Mouse (Mus musculus) brown adipose tissue, adult 24 weeks (tissue): ENCODE data around the gene Hspa1b. TPM values are rescaled to one million over a fixed set of nuclear protein-coding genes. Genes with fewer than 3 reads are reported as not detected.
A peak's percentile ranks its signal among the peaks of the same experiment; 100 is the strongest.

Experiments used
- H3K27ac ChIP-seq: fragments of 200-500 bp; replicated peaks from 2 replicates; pipeline ENCODE4 v1.5.1; 2012; ENCODE audit warnings: low read depth, mild to moderate bottlenecking, low read length
- H3K4me1 ChIP-seq: fragments of 200-500 bp; 2 replicates; pipeline ENCODE4 v1.6.1; 2012; ENCODE audit warnings: low read length, mixed read lengths; ENCODE audit not compliant: control insufficient read depth, insufficient read depth, insufficient read length
- H3K4me3 ChIP-seq: fragments of 200-500 bp; 2 replicates; pipeline ENCODE4 v1.5.1; 2012; ENCODE audit warnings: low read depth, mild to moderate bottlenecking, low read length, moderate library complexity; ENCODE audit not compliant: insufficient read depth
- polyA plus RNA-seq: library from polyadenylated mRNA; stranded (reverse); fragments of >200 nt; gene quantifications from 2 replicates; pipeline ENCODE4 v1.2.4, GENCODE M21; 2012; ENCODE audit not compliant: missing spikeins, insufficient read depth, insufficient read length

Hspa1b gene
- polyA plus RNA-seq, 1 experiment: 5.2 TPM

GRCm38 (mm10) chr17:34932287-34932686 lies 26.8 kb downstream of the Hspa1b start:
- H3K4me3 ChIP-seq: peak overlapping the region; percentile 93

GRCm38 (mm10) chr17:34931735-34932098 lies 27.3 kb downstream of the Hspa1b start:
- Histone ChIP-seq H3K4me1 (peaks cover 8% of the 10 kb centered on the region), H3K27ac (peak overlapping the region; percentile 76), H3K4me3 (peak overlapping the region; percentile 93)

More at GRCm38 (mm10) chr17:34932287-34932686, 26.8 kb downstream of the Hspa1b start:
- Histone ChIP-seq H3K27ac (peak overlapping the region; percentile 76), H3K4me1 (peaks cover 8% of the 10 kb centered on the region)

- Histone ChIP-seq H3K27ac (peak within 1 kb of the TSS; percentile 76), H3K4me1 (peaks cover 8% of the 10 kb centered on the region)
Measured at GRCm38 (mm10) chr17:34931061-34931734, 27.8 kb downstream of the Hspa1b start, which contains the start of gene Neu1. Neu1 (plus strand) TSS chr17:34931253.

GRCm38 (mm10) chr17:34928841-34929240 lies 30.2 kb downstream of the Hspa1b start:
- Histone ChIP-seq H3K27ac (no peak overlapping the region), H3K4me1 (peaks cover 8% of the 10 kb centered on the region)

More at GRCm38 (mm10) chr17:34931061-34931734, 27.8 kb downstream of the Hspa1b start, which contains the start of gene Neu1:
- H3K4me3 ChIP-seq: peak within 1 kb of the TSS; percentile 93

GRCm38 (mm10) chr17:34927306-34928019 lies 31.6 kb downstream of the Hspa1b start:
- H3K27ac ChIP-seq: no peak overlapping the region
- H3K4me3 ChIP-seq: no peak overlapping the region
- H3K4me1 ChIP-seq: peaks cover 6% of the 10 kb centered on the region

More at GRCm38 (mm10) chr17:34928841-34929240, 30.2 kb downstream of the Hspa1b start:
- no peak overlapping the region for H3K4me3 ChIP-seq

- H3K27ac ChIP-seq: peak overlapping the region; percentile 32; the same call in 1 of the 2 replicates
- H3K4me1 ChIP-seq: no peaks in the 10 kb centered on the region
- no peak overlapping the region for H3K4me3 ChIP-seq
Measured at GRCm38 (mm10) chr17:34924258-34924657, 34.8 kb downstream of the Hspa1b start.

- H3K27ac ChIP-seq: no peak overlapping the region
- H3K4me3 ChIP-seq: no peak overlapping the region
- H3K4me1 ChIP-seq: no peaks in the 10 kb centered on the region
Measured at GRCm38 (mm10) chr17:34922939-34923338, 36.1 kb downstream of the Hspa1b start.

GRCm38 (mm10) chr17:34917188-34917587 lies 41.9 kb downstream of the Hspa1b start:
- Histone ChIP-seq H3K4me3 (no peak overlapping the region), H3K27ac (no peak overlapping the region), H3K4me1 (no peaks in the 10 kb centered on the region)

- no peak overlapping the region for H3K4me3 ChIP-seq
- no peaks in the 10 kb centered on the region for H3K4me1 ChIP-seq
Measured at GRCm38 (mm10) chr17:34916316-34916715, 42.7 kb downstream of the Hspa1b start.

GRCm38 (mm10) chr17:34915410-34915831 lies 43.6 kb downstream of the Hspa1b start:
- Histone ChIP-seq H3K27ac (no peak overlapping the region), H3K4me3 (no peak overlapping the region), H3K4me1 (no peaks in the 10 kb centered on the region)

More at GRCm38 (mm10) chr17:34916316-34916715, 42.7 kb downstream of the Hspa1b start:
- H3K27ac ChIP-seq: no peak overlapping the region

- Histone ChIP-seq H3K4me3 (no peak within 1 kb of the TSS), H3K4me1 (no peaks in the 10 kb centered on the region), H3K27ac (no peak within 1 kb of the TSS)
Measured at GRCm38 (mm10) chr17:34913930-34914665, 44.9 kb downstream of the Hspa1b start, which contains the start of gene Slc44a4. Slc44a4 (plus strand) TSS chr17:34914466.

- H3K4me1 ChIP-seq: no peaks in the 10 kb centered on the region
- H3K27ac ChIP-seq: no peak overlapping the region
- H3K4me3 ChIP-seq: no peak overlapping the region
Measured at GRCm38 (mm10) chr17:34911945-34912351, 47.1 kb downstream of the Hspa1b start.

- Histone ChIP-seq H3K4me1 (no peaks in the 10 kb centered on the region), H3K4me3 (no peak overlapping the region), H3K27ac (no peak overlapping the region)
Measured at GRCm38 (mm10) chr17:34910982-34911381, 48.1 kb downstream of the Hspa1b start.
